ENCODE assay signal across 21 mouse cellular contexts in the genomic region with DNA sequence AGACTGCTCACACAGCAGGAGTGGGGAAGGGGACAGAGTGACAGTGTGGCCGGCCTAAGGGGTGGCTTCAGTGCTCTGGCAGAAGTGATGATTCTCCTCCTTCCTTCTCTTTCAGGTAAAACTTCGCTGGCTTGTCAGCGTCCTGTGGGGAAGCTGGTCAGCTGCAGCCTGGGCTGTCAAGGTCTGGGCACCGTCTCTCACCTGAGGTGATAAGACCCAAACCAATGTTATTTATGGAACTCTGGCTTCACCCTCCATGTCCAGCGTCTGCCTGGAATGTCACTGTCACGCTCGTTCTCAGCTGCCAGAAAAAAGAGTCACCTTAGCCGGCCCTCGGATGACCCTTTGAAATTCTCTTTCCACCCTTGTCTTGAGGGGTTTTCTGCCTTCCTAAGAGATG.
"Had no signal": no experiment of that assay in that cellular context is flagged by ENCODE, and none has a peak within 500 bp of the region (broad histone marks: within the 10 kb centered on the region; RNA-seq: fewer than 3 reads in every experiment).

No protein-coding gene starts in this region.

- H3K27me3 ChIP-seq: limb, embryonic 13.5 days; liver, embryonic 12.5 days; liver, embryonic 15.5 days; lung, embryonic 15.5 days; megakaryocyte, embryonic 14.5 days; stomach, embryonic 15.5 days had no signal

- H3K4me2 ChIP-seq: limb, embryonic 13.5 days; liver, embryonic 12.5 days; liver, embryonic 15.5 days; lung, embryonic 15.5 days; stomach, embryonic 15.5 days had no signal

- H3K27ac ChIP-seq: kidney, postnatal 0 days; layer of hippocampus, adult 2 months; limb, embryonic 10.5 days; limb, embryonic 13.5 days; liver, embryonic 12.5 days; liver, embryonic 15.5 days; lung, embryonic 15.5 days; midbrain, embryonic 10.5 days; stomach, embryonic 15.5 days had no signal

- H3K36me3 ChIP-seq: limb, embryonic 10.5 days; liver, embryonic 12.5 days; liver, embryonic 15.5 days; lung, embryonic 15.5 days; midbrain, embryonic 10.5 days; stomach, embryonic 15.5 days had no signal

- ATAC-seq: liver, embryonic 12.5 days had no signal

- DNase-seq: kidney, postnatal 25 days; layer of hippocampus, adult 9-11 months; liver; lung, adult 18-20 months; lung, postnatal 10 days; lung, postnatal 36 days; midbrain, embryonic 14.5 days; right cerebral cortex, adult 18-20 months; right cerebral cortex, postnatal 25 days; spleen, adult 18-20 months; thymus, postnatal 25 days had no signal

- H3K4me3 ChIP-seq: layer of hippocampus, adult 2 months; limb, embryonic 10.5 days; limb, embryonic 13.5 days; liver, embryonic 12.5 days; liver, embryonic 15.5 days; lung, embryonic 15.5 days; megakaryocyte, embryonic 14.5 days; midbrain, embryonic 10.5 days; stomach, embryonic 15.5 days had no signal

- H3K9ac ChIP-seq: limb, embryonic 13.5 days; liver, embryonic 12.5 days; liver, embryonic 15.5 days; lung, embryonic 15.5 days; stomach, embryonic 15.5 days had no signal

- H3K9me3 ChIP-seq: limb, embryonic 10.5 days; liver, embryonic 12.5 days; liver, embryonic 15.5 days; lung, embryonic 15.5 days; midbrain, embryonic 10.5 days; stomach, embryonic 15.5 days had no signal
